Mouse (Mus musculus): ENCODE results near the gene Apool.

The Apool gene

GRCm38 (mm10) chrX:112310804-112311530, at the start of gene Apool:
Apool (plus strand) TSS chrX:112311334.
- peak; percentile 82 for DNase-seq (ENCODE audit: low read depth, low spot score)

GRCm38 (mm10) chrX:112273550-112273949, 37.6 kb upstream of the Apool start:
- DNase-seq (ENCODE audit: low read depth, low spot score) = no peak

GRCm38 (mm10) chrX:112311531-112311887, 375 bp downstream of the Apool start:
- no peak for DNase-seq (ENCODE audit: low read depth, low spot score)

GRCm38 (mm10) chrX:112312094-112312493, 960 bp downstream of the Apool start:
- no peak for DNase-seq (ENCODE audit: low read depth, low spot score)

- no peak for DNase-seq (ENCODE audit: low read depth, low spot score)
Measured at GRCm38 (mm10) chrX:112320273-112320672, 9.1 kb downstream of the Apool start.

- DNase-seq (ENCODE audit: low read depth, low spot score) = no peak
Measured at GRCm38 (mm10) chrX:112339486-112339885, 28.4 kb downstream of the Apool start.

- DNase-seq (ENCODE audit: low read depth, low spot score) = no peak
Measured at GRCm38 (mm10) chrX:112347467-112348394, 36.6 kb downstream of the Apool start.

- peak; percentile 11 for DNase-seq (ENCODE audit: low read depth, low spot score)
Measured at GRCm38 (mm10) chrX:112348395-112348791, 37.3 kb downstream of the Apool start.

GRCm38 (mm10) chrX:112368426-112368825, 57.3 kb downstream of the Apool start:
- no peak for DNase-seq (ENCODE audit: low read depth, low spot score)

GRCm38 (mm10) chrX:112370577-112371410, 59.7 kb downstream of the Apool start:
- DNase-seq (ENCODE audit: low read depth, low spot score) = peak; percentile 6

- no peak for DNase-seq (ENCODE audit: low read depth, low spot score)
Measured at GRCm38 (mm10) chrX:112406679-112407078, 95.5 kb downstream of the Apool start, which contains the start of gene Satl1. Satl1 (minus strand) TSS chrX:112406779.

GRCm38 (mm10) chrX:112412309-112412708, 101.2 kb downstream of the Apool start:
- DNase-seq (ENCODE audit: low read depth, low spot score) = no peak
